In the genomic region with DNA sequence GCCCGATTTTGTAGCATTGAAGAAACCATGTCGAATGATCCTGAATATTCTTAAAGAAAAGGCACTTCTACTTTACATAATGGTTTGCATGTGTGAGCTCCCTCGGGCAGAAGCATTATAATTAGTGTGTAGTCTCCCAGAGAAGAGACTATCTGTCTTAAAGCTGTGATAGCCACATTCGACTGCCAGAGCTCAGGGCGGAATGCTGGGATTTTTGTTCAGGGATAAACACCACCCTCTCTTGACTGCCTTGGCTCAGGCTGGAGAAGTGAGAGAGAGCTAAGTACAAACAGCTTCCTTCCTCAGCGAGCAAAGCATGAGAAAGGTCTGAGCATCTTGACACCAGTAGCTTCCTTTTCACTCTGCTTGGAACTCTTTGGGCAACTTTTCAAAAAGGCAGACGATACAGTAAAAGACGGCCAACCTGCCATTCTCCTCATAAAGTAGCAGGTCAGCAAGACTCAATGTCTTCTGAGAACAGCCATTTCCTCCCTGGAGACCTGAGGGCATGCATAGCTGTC, we compare ENCODE assay signal across 16 mouse cellular contexts.
A peak's percentile ranks its signal among the peaks of the same experiment; 100 is the strongest.
DNase-seq lines count a peak whose midpoint lies in the region; ATAC-seq and TF ChIP-seq lines count a peak whose summit lies in the region.
"Had no signal": no experiment of that assay in that cellular context is flagged by ENCODE, and none has a peak within 500 bp of the region (broad histone marks: within the 10 kb centered on the region; RNA-seq: fewer than 3 reads in every experiment).

No protein-coding gene starts in this region.

- peak; percentile 70 for ATAC-seq in forebrain, postnatal 0 days
- ATAC-seq in forebrain, embryonic 16.5 days: no peak
- ATAC-seq in limb, embryonic 12.5 days (ENCODE audit: insufficient number of reproducible peaks, insufficient read depth, low FRiP score, low TSS enrichment, low read depth): no peak
- ATAC-seq: lung, postnatal 0 days had no signal

- TF ChIP-seq POLR2A in kidney, adult 2 months (IDR thresholded peaks at IDR 0.05; ENCODE audit: low read depth, low read length): no peak

- no peak overlapping the region for H3K9ac ChIP-seq in forebrain, postnatal 0 days
- no peak overlapping the region for H3K9ac ChIP-seq in forebrain, embryonic 16.5 days (replicated peaks; ENCODE audit: low read depth, low read length)
- no peak overlapping the region for H3K9ac ChIP-seq in limb, embryonic 12.5 days (replicated peaks)
- H3K9ac ChIP-seq: stomach, embryonic 15.5 days had no signal

- H3K4me3 ChIP-seq in forebrain, postnatal 0 days (ENCODE audit: low read depth, low read length): no peak overlapping the region
- no peak overlapping the region for H3K4me3 ChIP-seq in forebrain, embryonic 16.5 days (replicated peaks; ENCODE audit: low read length)
- no peak overlapping the region for H3K4me3 ChIP-seq in kidney, adult 2 months (ENCODE audit: insufficient read depth, low read depth, low read length)
- no peak overlapping the region for H3K4me3 ChIP-seq in limb, embryonic 12.5 days (replicated peaks)
- H3K4me3 ChIP-seq: forebrain, embryonic 10.5 days; heart, adult 2 months; myocyte; stomach, embryonic 15.5 days had no signal

- H3K27me3 ChIP-seq in forebrain, postnatal 0 days (ENCODE audit: insufficient read depth, low read length): no peaks in the 10 kb centered on the region
- H3K27me3 ChIP-seq in forebrain, embryonic 16.5 days (replicated peaks; ENCODE audit: control insufficient read depth, insufficient read depth, low read length): no peaks in the 10 kb centered on the region
- no peaks in the 10 kb centered on the region for H3K27me3 ChIP-seq in kidney, adult 2 months (replicated peaks; ENCODE audit: control insufficient read depth, insufficient read depth, low read length)
- peaks cover 32% of the 10 kb centered on the region for H3K27me3 ChIP-seq in limb, embryonic 12.5 days
- H3K27me3 ChIP-seq: stomach, embryonic 15.5 days had no signal

- no peak overlapping the region for H3K4me2 ChIP-seq in forebrain, postnatal 0 days (ENCODE audit: low read depth)
- H3K4me2 ChIP-seq in forebrain, embryonic 16.5 days (ENCODE audit: low read length): no peak overlapping the region
- 0 out of 2 replicates have a peak overlapping the region, but pooled peaks have one; percentile 28 for H3K4me2 ChIP-seq in limb, embryonic 12.5 days
- H3K4me2 ChIP-seq: stomach, embryonic 15.5 days had no signal

- H3K9me3 ChIP-seq in forebrain, postnatal 0 days (ENCODE audit: low read length): no peaks in the 10 kb centered on the region
- no peaks in the 10 kb centered on the region for H3K9me3 ChIP-seq in forebrain, embryonic 16.5 days (ENCODE audit: control insufficient read depth, low read length)
- H3K9me3 ChIP-seq in limb, embryonic 12.5 days: no peaks in the 10 kb centered on the region
- H3K9me3 ChIP-seq: forebrain, embryonic 10.5 days; stomach, embryonic 15.5 days had no signal

- 0 out of 2 replicates have a peak, but pooled peaks cover 3% of the 10 kb centered on the region for H3K4me1 ChIP-seq in forebrain, postnatal 0 days (ENCODE audit: insufficient read depth)
- H3K4me1 ChIP-seq in forebrain, embryonic 16.5 days (replicated peaks; ENCODE audit: control insufficient read depth, insufficient read depth, low read length): peaks cover 12% of the 10 kb centered on the region
- H3K4me1 ChIP-seq in kidney, adult 2 months (ENCODE audit: control insufficient read depth, insufficient read depth, low read length): peaks cover 6% of the 10 kb centered on the region
- peaks cover 38% of the 10 kb centered on the region for H3K4me1 ChIP-seq in limb, embryonic 12.5 days (replicated peaks)
- H3K4me1 ChIP-seq: forebrain, embryonic 10.5 days had no signal

- H3K27ac ChIP-seq in forebrain, postnatal 0 days (ENCODE audit: low read depth, low read length): no peak overlapping the region
- no peak overlapping the region for H3K27ac ChIP-seq in forebrain, embryonic 16.5 days (ENCODE audit: low read length)
- no peak overlapping the region for H3K27ac ChIP-seq in kidney, adult 2 months (ENCODE audit: insufficient read depth, low read depth, low read length)
- H3K27ac ChIP-seq in limb, embryonic 12.5 days: no peak overlapping the region
- H3K27ac ChIP-seq: forebrain, embryonic 10.5 days; heart, adult 2 months; stomach, embryonic 15.5 days had no signal

- WGBS in forebrain, postnatal 0 days: 53% methylated on average over 8 of the region's 8 CpGs
- 68% methylated on average over 8 of the region's 8 CpGs for WGBS in forebrain, embryonic 16.5 days
- WGBS in kidney, adult 2 months: 51% methylated on average over 8 of the region's 8 CpGs
- 41% methylated on average over 8 of the region's 8 CpGs for WGBS in limb, embryonic 12.5 days

- DNase-seq in forebrain, postnatal 0 days: peak; percentile 24
- peak; percentile 43 for DNase-seq in kidney, adult 2 months
- no peak for DNase-seq in kidney, postnatal 25 days
- peak; percentile 20 for DNase-seq in lung, postnatal 10 days
- DNase-seq in lung, postnatal 36 days: no peak
- DNase-seq in layer of hippocampus, adult 8-10 months (ENCODE audit: low spot score in 2 of 2): no peak
- DNase-seq: adrenal gland, postnatal 14 days; cerebellum, postnatal 14 days; heart, adult 2 months; spleen, adult 18-20 months had no signal

- TF ChIP-seq CTCF in forebrain, postnatal 0 days (IDR thresholded peaks at IDR 0.05; ENCODE audit: low read depth): no peak
- no peak for TF ChIP-seq CTCF in kidney, adult 2 months (conservative IDR thresholded peaks at IDR 0.05; ENCODE audit: insufficient read depth, insufficient read length, low read depth, low read length)

- H3K36me3 ChIP-seq in forebrain, postnatal 0 days (ENCODE audit: insufficient read depth): no peaks in the 10 kb centered on the region
- H3K36me3 ChIP-seq in forebrain, embryonic 16.5 days (ENCODE audit: control insufficient read depth, insufficient read depth): no peaks in the 10 kb centered on the region
- H3K36me3 ChIP-seq in kidney, adult 2 months (ENCODE audit: control insufficient read depth, insufficient read depth, low read length): no peaks in the 10 kb centered on the region
- no peaks in the 10 kb centered on the region for H3K36me3 ChIP-seq in limb, embryonic 12.5 days
- H3K36me3 ChIP-seq: forebrain, embryonic 10.5 days; stomach, embryonic 15.5 days had no signal

Comparison
In these comparisons a context has a peak if more than half of its experiments do, and no peak if none do; other contexts are left out.
1. DNase-seq: peak in forebrain, postnatal 0 days (single experiment), kidney, adult 2 months (single experiment) and lung, postnatal 10 days (single experiment); none in kidney, postnatal 25 days (0 of 2), lung, postnatal 36 days (single experiment) and layer of hippocampus, adult 8-10 months (0 of 2).